Mouse (Mus musculus) G1E (cell line): ENCODE data around the gene Sorbs1.

Experiments used
- CTCF ChIP-seq: IDR thresholded peaks from 2 replicates; pipeline ENCODE4 v1.5.1; 2012; ENCODE audit warnings: low read depth, low read length, inconsistent platforms, mixed read lengths
- GATA1 ChIP-seq: IDR thresholded peaks from 2 replicates; pipeline ENCODE4 v1.6.1; 2012; ENCODE audit warnings: borderline replicate concordance, low read length, inconsistent platforms, mixed read lengths
- POLR2AphosphoS5 ChIP-seq: IDR thresholded peaks from 2 replicates; pipeline ENCODE4 v1.6.1; 2012; ENCODE audit warnings: low read depth, low read length, inconsistent platforms; ENCODE audit not compliant: insufficient replicate concordance

GRCm38 (mm10) chr19:40299983-40300759, 213.4 kb downstream of the Sorbs1 start:
- TF ChIP-seq CTCF (no peak), POLR2AphosphoS5 (no peak), GATA1 (no peak)
